Mouse (Mus musculus) G1E (cell line): ENCODE measurements around the gene Cd7. TPM values are rescaled to one million over a fixed set of nuclear protein-coding genes. Genes with fewer than 3 reads are reported as not detected.
"Not testable (repeated sequence)": the region's sequence is repeated elsewhere in the genome, so short reads cannot be mapped to it uniquely, and the experiment has no call there.

ENCODE experiments used
- ATAC-seq: 2 replicates; pipeline ENCODE4 v1.8.0; 2016; ENCODE audit warnings: mild to moderate bottlenecking; ENCODE audit not compliant: insufficient number of reproducible peaks, poor library complexity, low FRiP score, severe bottlenecking; ENCODE audit errors: extremely low read depth
- DNase-seq: peaks from one replicate; pipeline ENCODE4 v3.0.0; 2012; ENCODE audit warnings: low spot score
- H3K27me3 ChIP-seq: 2 replicates; pipeline ENCODE4 v1.6.1; 2012; ENCODE audit warnings: mild to moderate bottlenecking, low read length, inconsistent platforms; ENCODE audit not compliant: insufficient read depth
- H3K36me3 ChIP-seq: replicated peaks from 2 replicates; pipeline ENCODE3; 2012; ENCODE audit warnings: mild to moderate bottlenecking, inconsistent platforms
- H3K4me1 ChIP-seq: 2 replicates; pipeline ENCODE4 v1.6.1; 2012; ENCODE audit warnings: low read depth, low read length, inconsistent platforms, mixed read lengths; ENCODE audit not compliant: insufficient read depth
- H3K4me3 ChIP-seq: 2 replicates; pipeline ENCODE4 v1.5.1; 2012; ENCODE audit warnings: low read depth, mild to moderate bottlenecking, inconsistent platforms, low read length, moderate library complexity, mixed read lengths
- H3K9me3 ChIP-seq: replicated peaks from 2 replicates; pipeline ENCODE4 v1.6.1; 2012; ENCODE audit warnings: inconsistent platforms
- CTCF ChIP-seq: IDR thresholded peaks from 2 replicates; pipeline ENCODE4 v1.5.1; 2012; ENCODE audit warnings: low read depth, low read length, inconsistent platforms, mixed read lengths
- GATA1 ChIP-seq: IDR thresholded peaks from 2 replicates; pipeline ENCODE4 v1.6.1; 2012; ENCODE audit warnings: borderline replicate concordance, low read length, inconsistent platforms, mixed read lengths
- GATA2 ChIP-seq: IDR thresholded peaks from 2 replicates; pipeline ENCODE4 v1.6.1; 2012; ENCODE audit warnings: low read depth, low read length, inconsistent platforms, borderline replicate concordance
- POLR2AphosphoS5 ChIP-seq: IDR thresholded peaks from 2 replicates; pipeline ENCODE4 v1.6.1; 2012; ENCODE audit warnings: low read depth, low read length, inconsistent platforms; ENCODE audit not compliant: insufficient replicate concordance
- TAL1 ChIP-seq: conservative IDR thresholded peaks from 2 replicates; pipeline ENCODE4 v1.6.1; 2012; ENCODE audit warnings: low read depth, low read length, inconsistent platforms, mixed read lengths
- polyA plus RNA-seq: library from polyadenylated mRNA; stranded (reverse); fragments of >175 nt; gene quantifications from 2 replicates; pipeline ENCODE4 v1.2.3, GENCODE M21; 2012
- total RNA-seq, 2 experiments: library from RNA; stranded (forward) in 1 of 2; stranded (reverse) in 1 of 2; fragments of 200-1000 nt in 1 of 2; fragments of >200 nt in 1 of 2; fragmentation: Nextera tagmentation in 1 of 2; gene quantifications; 2 replicates each; pipeline ENCODE4 v1.2.3; 2014 to 2017

Gene Cd7
- total and polyA plus RNA-seq, 3 experiments, result not detected

GRCm38 (mm10) chr11:121053536-121053935 lies 14.3 kb upstream of the Cd7 start:
- H3K9me3 ChIP-seq, result no peaks in the 10 kb centered on the region
- no peak overlapping the region for H3K4me3 ChIP-seq
- DNase-seq, result peak; percentile 43
- H3K36me3 ChIP-seq, result no peaks in the 10 kb centered on the region
- H3K27me3 ChIP-seq, result peaks cover 45% of the 10 kb centered on the region
- H3K4me1 ChIP-seq, result no peaks in the 10 kb centered on the region
- ATAC-seq, result peak; percentile 66
- TF ChIP-seq CTCF (peak; percentile 87), GATA1 (no peak)

DNA sequence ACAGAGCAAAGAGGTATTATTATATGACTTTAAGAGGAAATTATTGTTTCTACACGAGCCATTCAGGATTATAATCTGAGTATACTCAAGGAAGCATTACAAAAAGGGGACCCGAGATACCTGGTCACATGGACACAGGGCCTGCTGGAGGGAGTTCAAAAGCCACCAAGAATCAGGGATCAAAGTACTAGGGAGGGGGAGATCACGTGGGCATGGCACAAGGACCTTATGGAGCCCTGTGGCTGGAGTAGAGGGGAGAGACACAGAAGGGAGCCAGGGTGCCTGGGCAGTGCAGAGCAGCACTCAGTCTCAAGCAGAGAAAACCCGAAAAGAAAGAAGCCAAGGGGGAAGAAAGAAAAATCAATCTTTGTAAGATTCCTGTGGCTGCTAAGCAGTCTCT lies 13.2 kb upstream of the Cd7 start:
- Histone ChIP-seq H3K27me3 (peaks cover 46% of the 10 kb centered on the region), H3K36me3 (no peaks in the 10 kb centered on the region), H3K4me3 (no peak overlapping the region), H3K4me1 (no peaks in the 10 kb centered on the region), H3K9me3 (no peaks in the 10 kb centered on the region)
- ATAC-seq, result no peak
- DNase-seq, result no peak
- no peak for TF ChIP-seq TAL1
- TF ChIP-seq CTCF, result no peak
- no peak for TF ChIP-seq POLR2AphosphoS5
- no peak for TF ChIP-seq GATA1
- TF ChIP-seq GATA2, result no peak

GRCm38 (mm10) chr11:121051793-121052192 lies 12.6 kb upstream of the Cd7 start:
- ATAC-seq (no peak), DNase-seq (no peak)
- H3K36me3 ChIP-seq, result no peaks in the 10 kb centered on the region
- H3K4me1 ChIP-seq, result no peaks in the 10 kb centered on the region
- H3K27me3 ChIP-seq, result peaks cover 47% of the 10 kb centered on the region
- no peak overlapping the region for H3K4me3 ChIP-seq
- TF ChIP-seq CTCF, result no peak
- TF ChIP-seq POLR2AphosphoS5, result no peak
- TF ChIP-seq TAL1, result no peak
- no peak for TF ChIP-seq GATA1
- TF ChIP-seq GATA2, result no peak
- no peaks in the 10 kb centered on the region for H3K9me3 ChIP-seq

DNA sequence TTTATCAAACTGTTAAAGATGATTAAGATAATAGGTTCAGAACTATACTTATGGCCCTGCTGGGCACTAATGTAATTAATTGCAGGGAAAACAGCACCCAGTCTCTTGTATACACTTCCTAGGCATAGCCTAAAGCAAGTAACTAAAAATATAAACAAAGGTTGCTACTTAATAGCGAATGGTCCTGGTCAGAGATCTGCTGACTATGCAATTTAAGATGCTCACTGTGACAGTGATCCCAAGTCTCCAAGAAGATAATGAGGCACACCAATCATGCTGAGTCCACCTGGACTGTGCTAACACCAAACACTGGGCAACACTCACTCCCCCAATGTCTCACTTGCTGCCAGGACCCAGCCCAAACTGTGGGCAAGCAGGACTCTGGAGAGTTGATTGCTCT lies 10.6 kb upstream of the Cd7 start:
- DNase-seq (no peak), ATAC-seq (no peak)
- Histone ChIP-seq H3K9me3 (no peaks in the 10 kb centered on the region), H3K4me3 (no peak overlapping the region), H3K27me3 (peaks cover 39% of the 10 kb centered on the region), H3K4me1 (no peaks in the 10 kb centered on the region), H3K36me3 (no peaks in the 10 kb centered on the region)
- TF ChIP-seq CTCF (no peak), GATA2 (no peak), TAL1 (no peak), GATA1 (no peak), POLR2AphosphoS5 (no peak)

DNA sequence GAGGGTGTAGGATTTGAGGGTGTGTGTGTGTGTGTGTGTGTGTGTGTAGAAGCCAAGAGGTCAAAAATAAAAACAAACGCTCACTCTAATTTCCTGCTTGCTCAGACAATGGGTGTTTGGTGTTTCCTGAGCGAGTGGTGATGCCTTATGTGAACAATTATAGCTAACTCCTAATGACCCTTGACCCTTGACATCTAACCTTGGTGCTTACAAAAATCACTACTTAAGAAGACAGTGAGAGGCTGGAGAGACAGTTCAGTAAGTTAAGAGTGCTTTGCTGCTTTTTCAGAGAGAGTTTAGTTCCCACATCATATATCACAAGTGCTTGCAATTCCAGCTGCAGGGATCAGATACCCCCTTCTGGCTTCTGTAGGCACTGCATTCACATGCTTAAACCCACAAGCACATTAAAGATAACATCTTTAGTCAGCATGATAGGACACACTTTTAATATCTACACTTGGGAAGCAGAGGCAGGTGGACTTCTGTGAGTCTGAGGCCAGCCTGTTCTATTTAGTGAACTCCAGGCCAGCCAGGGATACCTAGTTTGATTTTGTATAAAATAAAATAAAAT lies 8.7 kb upstream of the Cd7 start:
- Histone ChIP-seq H3K36me3 (no peaks in the 10 kb centered on the region), H3K4me3 (no peak overlapping the region), H3K4me1 (no peaks in the 10 kb centered on the region), H3K9me3 (no peaks in the 10 kb centered on the region), H3K27me3 (peaks cover 38% of the 10 kb centered on the region)
- no peak for ATAC-seq
- no peak for TF ChIP-seq TAL1
- no peak for TF ChIP-seq POLR2AphosphoS5
- TF ChIP-seq GATA2, result no peak
- DNase-seq, result no peak

DNA sequence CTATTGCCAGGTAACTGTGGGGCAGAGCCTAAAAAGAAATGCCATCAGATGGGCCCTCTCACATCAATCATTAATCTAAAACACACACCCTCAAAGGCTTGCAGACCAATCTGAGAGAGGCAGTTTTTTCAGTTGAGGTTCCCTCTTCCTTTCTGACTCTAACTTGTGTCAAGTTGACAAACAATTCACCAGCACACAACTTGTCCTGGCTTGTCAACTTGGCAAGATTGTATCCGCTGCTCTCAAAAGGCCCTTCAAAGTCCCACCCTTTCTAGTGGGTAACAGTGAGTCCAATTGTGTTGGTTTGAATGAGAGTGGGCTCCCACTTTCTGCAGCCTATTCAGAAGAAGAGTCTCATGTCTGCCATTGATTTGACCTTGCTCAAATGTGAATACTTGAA lies 6.1 kb upstream of the Cd7 start:
- DNase-seq, result no peak
- H3K4me1 ChIP-seq, result peaks cover 3% of the 10 kb centered on the region; the same call in 1 of the 2 replicates
- peaks cover 41% of the 10 kb centered on the region for H3K27me3 ChIP-seq
- H3K4me3 ChIP-seq, result no peak overlapping the region
- no peaks in the 10 kb centered on the region for H3K36me3 ChIP-seq
- TF ChIP-seq CTCF (no peak), GATA1 (no peak), TAL1 (no peak), POLR2AphosphoS5 (no peak), GATA2 (no peak)
- ATAC-seq, result no peak
- no peaks in the 10 kb centered on the region for H3K9me3 ChIP-seq

GRCm38 (mm10) chr11:121043025-121043424 lies 3.8 kb upstream of the Cd7 start:
- not testable (repeated sequence) for H3K4me3 ChIP-seq, ATAC-seq, H3K4me1 ChIP-seq, H3K9me3 ChIP-seq, H3K36me3 ChIP-seq, DNase-seq
- peaks cover 49% of the 10 kb centered on the region for H3K27me3 ChIP-seq
